ENCODE assay signal across 12 mouse cellular contexts in genomic region chr19:5274641-5275040, GRCm38 (mm10). TPM values are rescaled to one million over a fixed set of nuclear protein-coding genes. Genes with fewer than 3 reads are reported as not detected.
DNase-seq lines count a peak whose midpoint lies in the region; ATAC-seq and TF ChIP-seq lines count a peak whose summit lies in the region.
"Had no signal": no experiment of that assay in that cellular context is flagged by ENCODE, and none has a peak within 500 bp of the region (broad histone marks: within the 10 kb centered on the region; RNA-seq: fewer than 3 reads in every experiment).

No protein-coding gene starts in this region.

- H3K9me3 ChIP-seq in embryonic facial prominence, embryonic 12.5 days: no peaks in the 10 kb centered on the region
- no peaks in the 10 kb centered on the region for H3K9me3 ChIP-seq in embryonic facial prominence, embryonic 10.5 days
- H3K9me3 ChIP-seq in neural tube, embryonic 13.5 days: no peaks in the 10 kb centered on the region
- no peaks in the 10 kb centered on the region for H3K9me3 ChIP-seq in forebrain, embryonic 13.5 days (replicated peaks)
- H3K9me3 ChIP-seq: G1E; neural tube, embryonic 12.5 days had no signal

- no peak for TF ChIP-seq POLR2A in kidney, adult 2 months (IDR thresholded peaks at IDR 0.05; ENCODE audit: low read depth, low read length)

- no peak overlapping the region for H3K9ac ChIP-seq in embryonic facial prominence, embryonic 12.5 days
- no peak overlapping the region for H3K9ac ChIP-seq in neural tube, embryonic 13.5 days
- no peak overlapping the region for H3K9ac ChIP-seq in forebrain, embryonic 13.5 days
- H3K9ac ChIP-seq: neural tube, embryonic 12.5 days had no signal

- H3K27me3 ChIP-seq in embryonic facial prominence, embryonic 12.5 days: no peaks in the 10 kb centered on the region
- no peaks in the 10 kb centered on the region for H3K27me3 ChIP-seq in embryonic facial prominence, embryonic 10.5 days (replicated peaks; ENCODE audit: low read depth, poor library complexity, severe bottlenecking)
- H3K27me3 ChIP-seq in kidney, adult 2 months (replicated peaks; ENCODE audit: control insufficient read depth, insufficient read depth, low read length): no peaks in the 10 kb centered on the region
- H3K27me3 ChIP-seq in neural tube, embryonic 13.5 days: no peaks in the 10 kb centered on the region
- H3K27me3 ChIP-seq in forebrain, embryonic 13.5 days: no peaks in the 10 kb centered on the region
- H3K27me3 ChIP-seq: neural tube, embryonic 12.5 days had no signal

- 92% methylated on average over 12 of the region's 13 CpGs for WGBS in embryonic facial prominence, embryonic 12.5 days
- WGBS in embryonic facial prominence, embryonic 10.5 days: 93% methylated on average over 13 of the region's 13 CpGs
- WGBS in kidney, adult 2 months: 85% methylated on average over 13 of the region's 13 CpGs
- WGBS in neural tube, embryonic 13.5 days: 92% methylated on average over 11 of the region's 13 CpGs
- 94% methylated on average over 13 of the region's 13 CpGs for WGBS in forebrain, embryonic 13.5 days

- peaks cover 22% of the 10 kb centered on the region for H3K4me1 ChIP-seq in embryonic facial prominence, embryonic 12.5 days
- H3K4me1 ChIP-seq in embryonic facial prominence, embryonic 10.5 days: peaks cover 39% of the 10 kb centered on the region
- H3K4me1 ChIP-seq in kidney, adult 2 months (ENCODE audit: control insufficient read depth, insufficient read depth, low read length): peaks cover 3% of the 10 kb centered on the region; the same call in 1 of the 2 replicates
- peaks cover 40% of the 10 kb centered on the region for H3K4me1 ChIP-seq in neural tube, embryonic 13.5 days (replicated peaks)
- peaks cover 29% of the 10 kb centered on the region for H3K4me1 ChIP-seq in forebrain, embryonic 13.5 days

- no peak overlapping the region for H3K4me2 ChIP-seq in embryonic facial prominence, embryonic 12.5 days (replicated peaks)
- no peak overlapping the region for H3K4me2 ChIP-seq in neural tube, embryonic 13.5 days
- H3K4me2 ChIP-seq in forebrain, embryonic 13.5 days: no peak overlapping the region
- H3K4me2 ChIP-seq: neural tube, embryonic 12.5 days had no signal

- no peak for ATAC-seq in embryonic facial prominence, embryonic 12.5 days (ENCODE audit: insufficient number of reproducible peaks, insufficient read depth, low FRiP score, low TSS enrichment)
- no peak for ATAC-seq in neural tube, embryonic 13.5 days (ENCODE audit: low read depth)
- ATAC-seq in forebrain, embryonic 13.5 days: no peak

- no peak for DNase-seq in embryonic facial prominence, embryonic 10.5 days (ENCODE audit: low spot score)
- DNase-seq in kidney, adult 2 months: no peak
- DNase-seq in kidney, adult 8-10 months: no peak
- no peak for DNase-seq in neural tube, embryonic 10.5 days (ENCODE audit: extremely low spot score, low spot score)
- no peak for DNase-seq in ovary, adult 18-20 months (ENCODE audit: low spot score)
- DNase-seq: right cerebral cortex, postnatal 4 days; thymus, postnatal 36 days had no signal

- H3K4me3 ChIP-seq in embryonic facial prominence, embryonic 12.5 days: no peak overlapping the region
- H3K4me3 ChIP-seq in embryonic facial prominence, embryonic 10.5 days: no peak overlapping the region
- H3K4me3 ChIP-seq in kidney, adult 2 months (ENCODE audit: insufficient read depth, low read depth, low read length): no peak overlapping the region
- H3K4me3 ChIP-seq in neural tube, embryonic 13.5 days: no peak overlapping the region
- H3K4me3 ChIP-seq in forebrain, embryonic 13.5 days: no peak overlapping the region
- H3K4me3 ChIP-seq: neural tube, embryonic 12.5 days had no signal

- TF ChIP-seq CTCF in kidney, adult 2 months (conservative IDR thresholded peaks at IDR 0.05; ENCODE audit: insufficient read depth, insufficient read length, low read depth, low read length): no peak

- peak overlapping the region; percentile 50 for H3K27ac ChIP-seq in embryonic facial prominence, embryonic 12.5 days
- H3K27ac ChIP-seq in embryonic facial prominence, embryonic 10.5 days (replicated peaks): no peak overlapping the region
- H3K27ac ChIP-seq in kidney, adult 2 months (ENCODE audit: insufficient read depth, low read depth, low read length): peak overlapping the region; percentile 92
- 0 out of 2 replicates have a peak overlapping the region, but pooled peaks have one; percentile 18 for H3K27ac ChIP-seq in neural tube, embryonic 13.5 days (replicated peaks)
- H3K27ac ChIP-seq in forebrain, embryonic 13.5 days: no peak overlapping the region
- H3K27ac ChIP-seq: neural tube, embryonic 12.5 days had no signal

- peaks cover 55% of the 10 kb centered on the region for H3K36me3 ChIP-seq in embryonic facial prominence, embryonic 12.5 days
- H3K36me3 ChIP-seq in embryonic facial prominence, embryonic 10.5 days (replicated peaks): peaks cover 61% of the 10 kb centered on the region
- peaks cover 3% of the 10 kb centered on the region; the same call in 1 of the 2 replicates for H3K36me3 ChIP-seq in kidney, adult 2 months (ENCODE audit: control insufficient read depth, insufficient read depth, low read length)
- H3K36me3 ChIP-seq in neural tube, embryonic 13.5 days: peaks cover 56% of the 10 kb centered on the region
- H3K36me3 ChIP-seq in forebrain, embryonic 13.5 days (ENCODE audit: poor library complexity, severe bottlenecking): peaks cover 57% of the 10 kb centered on the region

RNA-seq across cellular contexts. Expression of gene Pacs1, which starts 1.7 kb away (rescaled TPM):
- 31.3 and 32.2 TPM in 2 replicates for polyA plus RNA-seq in embryonic facial prominence, embryonic 12.5 days (2016; fragmentation: Nextera tagmentation; extraction: Ambion mirVana)
- 24.8 and 25.6 TPM in 2 replicates for polyA plus RNA-seq in embryonic facial prominence, embryonic 10.5 days (2016; fragmentation: Nextera tagmentation; extraction: Ambion mirVana)
- polyA plus RNA-seq in kidney, adult 2 months (2012; rRNA removed): 14.3 and 16.1 TPM in 2 replicates
- polyA plus RNA-seq in neural tube, embryonic 13.5 days (2015; fragmentation: Nextera tagmentation; extraction: Ambion mirVana): 36.3 and 41.0 TPM in 2 replicates
- 20.2 and 21.4 TPM in 2 replicates for polyA plus RNA-seq in forebrain, embryonic 13.5 days (2015; fragmentation: Nextera tagmentation; extraction: Ambion mirVana)

RNA-seq across cellular contexts. Expression of gene Sf3b2, which starts 20.6 kb away (rescaled TPM):
- 386 and 406 TPM in 2 replicates for polyA plus RNA-seq in embryonic facial prominence, embryonic 12.5 days (2016; fragmentation: Nextera tagmentation; extraction: Ambion mirVana)
- polyA plus RNA-seq in embryonic facial prominence, embryonic 10.5 days (2016; fragmentation: Nextera tagmentation; extraction: Ambion mirVana): 456 and 467 TPM in 2 replicates
- polyA plus RNA-seq in kidney, adult 2 months (2012; rRNA removed): 95.8 and 109 TPM in 2 replicates
- 344 and 351 TPM in 2 replicates for polyA plus RNA-seq in neural tube, embryonic 13.5 days (2015; fragmentation: Nextera tagmentation; extraction: Ambion mirVana)
- polyA plus RNA-seq in forebrain, embryonic 13.5 days (2015; fragmentation: Nextera tagmentation; extraction: Ambion mirVana): 428 and 432 TPM in 2 replicates

RNA-seq across cellular contexts. Expression of gene Gal3st3, which starts 23.5 kb away (rescaled TPM):
- polyA plus RNA-seq in embryonic facial prominence, embryonic 12.5 days (2016; fragmentation: Nextera tagmentation; extraction: Ambion mirVana): 8.1 and 8.5 TPM in 2 replicates
- polyA plus RNA-seq in embryonic facial prominence, embryonic 10.5 days (2016; fragmentation: Nextera tagmentation; extraction: Ambion mirVana): 8.5 and 8.6 TPM in 2 replicates
- 0.28 and 0.43 TPM in 2 replicates for polyA plus RNA-seq in kidney, adult 2 months (2012; rRNA removed)
- polyA plus RNA-seq in neural tube, embryonic 13.5 days (2015; fragmentation: Nextera tagmentation; extraction: Ambion mirVana): 34.1 and 34.6 TPM in 2 replicates
- 21.3 and 22.6 TPM in 2 replicates for polyA plus RNA-seq in forebrain, embryonic 13.5 days (2015; fragmentation: Nextera tagmentation; extraction: Ambion mirVana)
- polyA plus RNA-seq: G1E had no signal

Comparison
In these comparisons a context has a peak if more than half of its experiments do, and no peak if none do; other contexts are left out.
1. H3K27ac ChIP-seq: peak in embryonic facial prominence, embryonic 12.5 days (single experiment), kidney, adult 2 months (single experiment) and neural tube, embryonic 13.5 days (single experiment); none in embryonic facial prominence, embryonic 10.5 days (single experiment) and forebrain, embryonic 13.5 days (single experiment).